Mouse (Mus musculus) MN1 (cell line): Measurements from ENCODE around the gene Mkln1.
"Not testable (repeated sequence)": the region's sequence is repeated elsewhere in the genome, so short reads cannot be mapped to it uniquely, and the experiment has no call there.

Source experiments
- DNase-seq: peaks from one replicate; pipeline ENCODE4 v3.0.0-alpha.2; 2016; ENCODE audit warnings: low spot score

Gene Mkln1

DNA sequence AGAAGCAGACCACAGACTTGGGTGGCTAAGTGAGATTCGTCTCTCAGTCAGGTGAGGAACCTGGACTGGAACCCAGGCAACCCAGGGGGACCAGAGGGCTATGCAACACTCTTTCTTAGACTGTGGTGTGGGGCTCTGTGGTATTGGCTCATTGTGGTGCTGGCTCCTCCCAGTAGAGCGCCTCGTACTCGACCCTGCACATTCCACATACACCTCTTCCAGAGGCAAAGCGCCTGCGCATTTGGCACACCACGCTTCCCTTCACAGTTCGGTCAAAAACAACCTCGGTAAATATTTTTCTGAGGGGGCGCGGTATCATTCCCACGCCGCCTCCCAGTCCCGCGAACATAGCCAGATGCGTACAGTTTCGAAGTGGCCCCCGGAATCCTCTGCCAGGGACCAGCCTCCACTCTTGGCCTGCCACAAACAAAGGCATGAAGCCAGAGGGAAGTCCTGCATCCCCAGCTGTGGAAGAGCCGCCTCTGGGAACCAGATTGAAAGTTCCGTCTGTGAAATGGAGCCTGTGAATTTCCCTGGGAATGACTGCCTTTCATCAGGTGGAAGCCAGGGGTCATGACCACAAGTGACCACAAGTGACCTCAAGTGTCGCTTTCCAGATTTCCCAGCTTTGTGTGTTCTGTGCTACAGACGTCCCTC lies 152.5 kb downstream of the Mkln1 start:
- no peak for DNase-seq

DNA sequence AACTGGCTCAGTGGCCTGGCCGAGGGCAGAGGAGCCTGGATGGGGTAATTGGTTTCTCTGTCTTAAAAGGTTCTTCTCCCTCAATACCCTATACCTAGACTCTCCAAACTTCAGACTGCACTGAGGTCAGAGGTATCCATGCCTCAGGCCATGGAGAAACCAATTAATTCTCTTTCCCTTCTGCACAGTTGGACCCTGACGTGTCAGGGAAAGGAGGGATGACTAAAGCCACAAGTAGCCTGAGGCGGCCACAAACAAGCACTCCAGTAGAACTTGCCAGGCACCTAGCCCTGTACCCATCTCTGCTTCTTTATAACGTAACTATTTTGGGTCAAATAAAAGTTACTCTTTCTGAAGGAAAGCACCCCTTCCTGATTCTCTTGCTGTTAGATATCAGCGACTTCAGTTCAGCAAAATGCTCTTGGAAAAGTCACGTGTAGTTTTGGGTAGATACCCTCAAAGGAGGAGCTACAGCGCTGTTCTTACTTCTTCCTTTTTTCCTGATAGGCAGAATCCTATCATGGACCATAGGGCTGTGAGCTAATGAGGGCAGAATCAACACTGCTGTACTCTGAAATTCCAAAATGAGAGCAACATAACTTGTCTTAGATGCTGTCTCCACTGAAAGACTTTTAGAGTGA lies 158.0 kb downstream of the Mkln1 start:
- no peak for DNase-seq

DNA sequence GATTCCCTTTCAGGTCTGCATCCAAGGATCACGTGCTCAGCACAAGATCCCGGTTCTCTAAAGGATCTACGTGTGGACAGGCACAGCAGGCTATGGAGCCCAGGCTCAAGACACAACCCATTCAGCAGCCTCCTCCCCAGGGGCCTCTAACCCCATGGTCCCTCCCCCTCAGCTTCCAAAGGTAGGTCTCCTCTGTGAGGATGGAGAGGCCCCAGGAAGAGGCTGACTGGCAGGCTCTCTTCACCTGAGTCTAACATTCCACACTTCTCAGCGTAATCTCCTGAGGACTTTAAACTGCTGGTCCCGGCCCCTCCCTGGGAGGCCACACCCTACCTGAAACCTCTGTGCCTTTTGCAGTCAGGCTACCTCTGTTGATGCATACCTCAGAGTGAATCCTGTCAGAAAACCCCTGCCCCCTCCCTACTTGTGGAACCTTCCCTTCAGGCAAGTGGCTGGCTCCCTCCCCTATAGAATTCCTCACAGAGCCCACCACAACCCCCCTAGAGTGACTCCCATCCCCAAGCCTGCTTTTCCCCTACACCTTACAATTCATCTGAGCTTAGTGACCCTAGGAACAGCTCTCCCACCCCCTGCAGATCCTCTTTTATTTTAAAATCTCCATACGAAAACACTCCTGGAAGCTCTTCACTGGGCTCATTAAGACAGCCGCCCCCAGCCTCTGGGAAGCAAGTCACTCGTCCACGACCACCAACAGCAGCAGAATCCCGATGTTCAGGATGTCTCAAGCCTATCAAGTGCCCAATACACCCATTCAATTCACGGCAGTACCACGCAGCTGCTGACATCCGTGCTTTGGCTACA lies 161.8 kb downstream of the Mkln1 start:
- DNase-seq: no peak

DNA sequence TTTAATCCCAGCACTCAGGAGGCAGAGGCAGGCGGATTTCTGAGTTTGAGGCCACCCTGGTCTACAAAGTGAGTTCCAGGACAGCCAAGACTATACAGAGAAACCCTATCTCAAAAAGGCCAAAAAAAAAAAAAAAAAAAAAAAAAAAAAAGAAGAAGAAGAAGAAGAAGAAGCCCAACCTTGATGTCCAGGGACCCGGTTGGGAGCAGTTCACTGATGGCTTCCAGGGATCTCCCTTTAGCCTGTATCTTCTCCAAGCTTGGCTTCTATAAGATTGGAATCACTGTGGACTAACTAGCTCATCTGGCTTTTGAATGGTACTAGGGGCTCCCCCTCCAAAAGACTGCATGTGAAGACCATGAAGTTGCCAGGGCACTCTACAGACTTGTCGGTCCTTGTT lies 163.4 kb downstream of the Mkln1 start:
- not testable (repeated sequence) for DNase-seq

DNA sequence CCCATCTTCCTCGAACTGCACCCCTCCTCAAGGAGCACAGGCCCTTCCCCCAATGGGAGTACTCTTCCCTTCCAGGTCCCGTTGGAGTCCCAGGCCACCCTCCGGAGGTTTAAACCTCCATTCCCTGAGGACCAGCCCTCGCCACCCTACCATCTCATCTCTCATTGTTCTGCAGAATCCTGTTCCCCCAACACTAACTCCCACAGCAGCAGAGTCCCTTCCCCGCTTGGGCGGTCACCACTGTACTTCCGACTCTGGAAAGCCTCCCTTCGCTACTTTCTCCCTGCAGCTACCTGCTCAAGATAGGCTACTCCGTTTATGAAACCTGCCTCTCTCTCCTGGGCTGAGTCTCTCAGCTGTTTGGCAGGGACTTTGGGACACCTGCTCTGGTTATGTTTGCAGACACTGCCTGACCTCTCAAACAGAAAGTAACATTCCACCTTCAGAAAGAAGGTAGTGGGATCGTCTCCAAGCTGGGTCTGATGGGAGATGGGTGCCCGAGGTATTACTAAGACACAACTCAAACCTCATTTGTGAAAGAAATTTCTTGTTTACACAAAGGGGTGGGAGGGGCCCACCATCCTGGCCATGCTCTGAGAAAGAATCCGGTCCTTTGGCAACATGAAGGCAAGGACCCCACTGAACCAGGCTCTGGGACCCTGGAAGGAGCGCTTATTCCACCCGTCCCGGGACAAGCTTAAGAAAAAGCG lies 164.0 kb downstream of the Mkln1 start:
- no peak for DNase-seq

DNA sequence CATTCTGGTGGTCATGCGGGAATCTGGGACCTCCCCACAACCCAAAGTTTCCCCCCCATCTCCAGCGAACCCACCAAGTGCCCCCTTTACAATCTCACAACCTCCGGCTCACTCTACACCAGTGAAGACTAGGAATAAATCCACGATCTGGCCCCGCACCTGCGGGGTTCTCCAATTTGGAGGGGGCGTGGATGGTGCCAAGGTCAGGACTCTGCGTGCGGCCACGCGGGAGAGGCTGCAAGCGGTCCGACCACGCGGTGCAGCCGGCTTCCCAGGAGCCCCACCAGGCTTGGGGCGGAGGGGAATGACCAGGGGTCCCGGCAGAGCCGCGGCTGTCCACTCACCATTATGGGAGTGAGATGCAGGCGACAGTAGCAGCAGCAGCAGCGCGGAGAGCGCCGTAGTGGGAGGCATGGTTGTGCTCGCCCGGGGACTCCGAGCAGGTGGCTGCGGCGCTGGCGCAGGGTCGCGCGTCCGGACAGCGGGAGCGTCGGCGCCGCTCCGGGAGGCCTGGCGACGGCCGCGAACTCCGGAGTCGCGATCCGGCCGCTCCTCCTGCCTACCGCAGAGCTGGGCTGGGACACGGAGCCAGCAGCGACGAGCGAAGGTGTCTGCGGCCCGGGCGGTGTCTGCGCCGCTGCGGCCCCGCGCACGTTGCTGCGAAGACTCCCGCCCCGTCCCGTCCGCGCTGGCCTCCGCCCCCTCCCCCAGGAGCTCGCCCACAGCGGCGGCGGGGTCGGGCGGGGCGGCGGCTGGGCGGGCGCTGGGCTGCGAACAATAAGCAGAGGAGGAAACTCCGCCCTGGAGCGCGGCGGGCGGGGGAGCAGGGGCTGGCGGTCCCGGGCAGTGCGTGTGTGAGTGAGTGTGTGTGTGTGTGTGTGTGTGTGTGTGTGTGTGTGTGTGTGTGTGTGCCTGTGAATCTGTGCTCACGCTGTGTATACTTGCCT lies 165.0 kb downstream of the Mkln1 start, which contains the start of gene Podxl:
Podxl (minus strand) TSS at position 747 of the 947 bp plus-strand sequence.
- DNase-seq: peak; percentile 83

DNA sequence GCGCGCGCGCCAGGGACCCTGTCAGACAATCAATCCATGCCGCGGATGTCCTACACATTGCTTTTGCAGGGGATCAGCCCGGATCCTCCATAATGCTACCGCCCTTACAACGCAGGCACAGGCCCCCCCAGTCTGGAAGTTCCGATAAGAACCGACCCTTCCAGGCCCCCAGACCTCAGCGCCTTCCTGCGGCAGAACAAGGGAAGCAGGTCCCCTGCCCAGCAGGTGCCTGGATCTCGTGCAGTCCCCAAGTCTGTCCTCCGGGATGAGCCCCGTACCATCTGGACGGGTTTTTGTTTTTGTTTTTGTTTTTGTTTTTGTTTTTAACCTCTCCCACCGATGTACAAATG lies 165.6 kb downstream of the Mkln1 start:
- no peak for DNase-seq

DNA sequence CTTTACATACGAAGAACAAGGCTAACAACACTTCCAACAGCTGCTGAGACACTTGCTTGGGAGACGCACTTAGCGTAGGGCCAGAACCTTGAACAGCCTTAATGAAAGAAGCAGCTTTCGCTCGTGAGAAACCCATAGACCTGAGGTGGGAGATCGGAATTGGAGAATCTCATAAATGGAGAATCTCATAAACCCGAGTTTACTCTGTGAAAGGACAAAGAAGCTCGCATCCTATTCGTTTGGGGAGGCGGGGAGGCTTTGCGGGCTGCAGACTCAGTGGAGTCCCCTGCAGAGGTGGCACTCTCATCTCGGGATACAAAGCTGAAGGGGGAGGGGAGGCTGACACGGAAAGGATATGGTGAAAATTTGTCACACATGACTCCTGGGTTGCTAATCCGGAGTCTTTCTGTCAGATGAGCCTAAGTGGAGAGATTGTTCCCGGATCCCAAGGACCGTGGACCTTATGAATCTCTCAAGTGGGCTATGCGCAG lies 166.4 kb downstream of the Mkln1 start:
- DNase-seq: no peak
